Mouse (Mus musculus): ENCODE results near the gene Sept7. TPM values are rescaled to one million over a fixed set of nuclear protein-coding genes. Genes with fewer than 3 reads are reported as not detected.

The Sept7 gene
- total RNA-seq, 2 experiments from 2014 or later, result 278 to 293 TPM

Other genes with a start within 250 kb of the Sept7 start
- not detected for gene Gm10181, start 163.0 kb upstream of the Sept7 start, total RNA-seq (2021)
- 10 to 100 TPM; 44.9 to 47.9 TPM for gene Herpud2, start 100.6 kb upstream of the Sept7 start, total RNA-seq (2021)
- gene Eepd1, start 229.1 kb downstream of the Sept7 start, total RNA-seq (2021), result 10 to 100 TPM; 14.5 to 18.0 TPM